Mouse (Mus musculus): Measurements from ENCODE around the gene Rtraf. TPM values are rescaled to one million over a fixed set of nuclear protein-coding genes. Genes with fewer than 3 reads are reported as not detected.
"Not testable (repeated sequence)": the region's sequence is repeated elsewhere in the genome, so short reads cannot be mapped to it uniquely, and the experiment has no call there.

Gene Rtraf
- 135 and 137 TPM in 2 replicates for polyA plus RNA-seq (2015; fragmentation: Nextera tagmentation; extraction: Ambion mirVana)

GRCm38 (mm10) chr14:19823321-19824142 is at the start of gene Rtraf:
TSS of gene Rtraf (minus strand) at chr14:19823824.
- WGBS: under 1% methylated on average over 80 of the region's 80 CpGs
- Histone ChIP-seq H3K36me3 (replicated peaks) (peaks cover 21% of the 10 kb centered on the region), H3K9ac (peak within 1 kb of the TSS; percentile 69), H3K9me3 (no peaks in the 10 kb centered on the region), H3K27ac (peak within 1 kb of the TSS; percentile 77), H3K4me1 (peaks cover 26% of the 10 kb centered on the region), H3K4me2 (peak within 1 kb of the TSS; percentile 77), H3K27me3 (replicated peaks) (no peaks in the 10 kb centered on the region), H3K4me3 (peak within 1 kb of the TSS; percentile 96)
- ATAC-seq (replicated peaks): peak; percentile 99

- Histone ChIP-seq H3K9ac (no peak overlapping the region), H3K27me3 (replicated peaks) (no peaks in the 10 kb centered on the region), H3K4me2 (no peak overlapping the region), H3K36me3 (replicated peaks) (no peaks in the 10 kb centered on the region), H3K4me1 (peaks cover 9% of the 10 kb centered on the region), H3K27ac (peak overlapping the region; percentile 38; the same call in 1 of the 2 replicates), H3K9me3 (no peaks in the 10 kb centered on the region), H3K4me3 (no peak overlapping the region)
- 81% methylated on average over 5 of the region's 5 CpGs for WGBS
- ATAC-seq (replicated peaks): no peak
Measured at GRCm38 (mm10) chr14:19867286-19867935, 43.8 kb upstream of the Rtraf start.

GRCm38 (mm10) chr14:19865121-19865520 is 41.5 kb upstream of the Rtraf start:
- ATAC-seq (replicated peaks); H3K27ac ChIP-seq; H3K9ac ChIP-seq; H3K9me3 ChIP-seq; H3K4me3 ChIP-seq; H3K4me2 ChIP-seq; H3K36me3 ChIP-seq (replicated peaks); H3K27me3 ChIP-seq (replicated peaks); H3K4me1 ChIP-seq: not testable (repeated sequence)
- whole genome bisulfite sequencing: 91% methylated on average over 9 of the region's 9 CpGs

- ATAC-seq (replicated peaks): no peak
- H3K9me3 ChIP-seq: no peaks in the 10 kb centered on the region
- no peak overlapping the region for H3K4me3 ChIP-seq
- H3K4me2 ChIP-seq: no peak overlapping the region
- H3K27me3 ChIP-seq (replicated peaks): no peaks in the 10 kb centered on the region
- 87% methylated on average over 8 of the region's 8 CpGs for WGBS
- no peak overlapping the region for H3K27ac ChIP-seq
- H3K4me1 ChIP-seq: no peaks in the 10 kb centered on the region
- no peaks in the 10 kb centered on the region for H3K36me3 ChIP-seq (replicated peaks)
- no peak overlapping the region for H3K9ac ChIP-seq
Measured at GRCm38 (mm10) chr14:19861311-19862080, 37.9 kb upstream of the Rtraf start.

- 92% methylated on average over 4 of the region's 4 CpGs for WGBS
Measured at GRCm38 (mm10) chr14:19860281-19860680, 36.7 kb upstream of the Rtraf start.

GRCm38 (mm10) chr14:19858808-19859776 is 35.5 kb upstream of the Rtraf start:
- Histone ChIP-seq H3K27ac (no peak overlapping the region), H3K9me3 (no peaks in the 10 kb centered on the region), H3K4me2 (no peak overlapping the region), H3K4me1 (no peaks in the 10 kb centered on the region), H3K4me3 (no peak overlapping the region), H3K9ac (no peak overlapping the region), H3K27me3 (replicated peaks) (no peaks in the 10 kb centered on the region), H3K36me3 (replicated peaks) (no peaks in the 10 kb centered on the region)
- 0 out of 2 replicates have a peak, but pooled peaks have one; percentile 14 for ATAC-seq (replicated peaks)
- WGBS: 46% methylated on average over 8 of the region's 8 CpGs

More at GRCm38 (mm10) chr14:19860281-19860680, 36.7 kb upstream of the Rtraf start:
- H3K4me1 ChIP-seq: no peaks in the 10 kb centered on the region
- no peak overlapping the region for H3K4me2 ChIP-seq
- no peak for ATAC-seq (replicated peaks)
- no peaks in the 10 kb centered on the region for H3K27me3 ChIP-seq (replicated peaks)
- no peak overlapping the region for H3K4me3 ChIP-seq
- no peak overlapping the region for H3K9ac ChIP-seq
- no peak overlapping the region for H3K27ac ChIP-seq
- H3K9me3 ChIP-seq: no peaks in the 10 kb centered on the region
- H3K36me3 ChIP-seq (replicated peaks): no peaks in the 10 kb centered on the region

GRCm38 (mm10) chr14:19858279-19858678 is 34.7 kb upstream of the Rtraf start:
- H3K4me2 ChIP-seq: no peak overlapping the region
- H3K4me3 ChIP-seq: no peak overlapping the region
- no peaks in the 10 kb centered on the region for H3K36me3 ChIP-seq (replicated peaks)
- H3K27me3 ChIP-seq (replicated peaks): no peaks in the 10 kb centered on the region
- no peak overlapping the region for H3K9ac ChIP-seq
- no peaks in the 10 kb centered on the region for H3K9me3 ChIP-seq
- 79% methylated on average over 2 of the region's 2 CpGs for WGBS
- H3K4me1 ChIP-seq: no peaks in the 10 kb centered on the region
- ATAC-seq (replicated peaks): no peak
- no peak overlapping the region for H3K27ac ChIP-seq

- ATAC-seq (replicated peaks): no peak
- H3K9ac ChIP-seq: no peak overlapping the region
- H3K4me1 ChIP-seq: no peaks in the 10 kb centered on the region
- H3K27ac ChIP-seq: no peak overlapping the region
- H3K9me3 ChIP-seq: no peaks in the 10 kb centered on the region
- H3K4me3 ChIP-seq: no peak overlapping the region
- no peaks in the 10 kb centered on the region for H3K27me3 ChIP-seq (replicated peaks)
- H3K4me2 ChIP-seq: no peak overlapping the region
- no peaks in the 10 kb centered on the region for H3K36me3 ChIP-seq (replicated peaks)
- 45% methylated on average over 3 of the region's 3 CpGs for WGBS
Measured at GRCm38 (mm10) chr14:19853471-19853870, 29.8 kb upstream of the Rtraf start.

GRCm38 (mm10) chr14:19839600-19840332 is 16.1 kb upstream of the Rtraf start:
- 21% methylated on average over 15 of the region's 15 CpGs for WGBS
- Histone ChIP-seq H3K36me3 (replicated peaks) (no peaks in the 10 kb centered on the region), H3K27ac (no peak overlapping the region), H3K4me2 (peak overlapping the region; percentile 56), H3K9ac (peak overlapping the region; percentile 44), H3K4me3 (peak overlapping the region; percentile 25; the same call in 1 of the 2 replicates), H3K27me3 (replicated peaks) (no peaks in the 10 kb centered on the region), H3K4me1 (peaks cover 3% of the 10 kb centered on the region; the same call in 1 of the 2 replicates), H3K9me3 (no peaks in the 10 kb centered on the region)
- ATAC-seq (replicated peaks): peak; percentile 83

- Histone ChIP-seq H3K9me3 (no peaks in the 10 kb centered on the region), H3K36me3 (replicated peaks) (no peaks in the 10 kb centered on the region), H3K4me3 (no peak overlapping the region), H3K9ac (no peak overlapping the region), H3K4me1 (peaks cover 3% of the 10 kb centered on the region; the same call in 1 of the 2 replicates), H3K27me3 (replicated peaks) (no peaks in the 10 kb centered on the region), H3K4me2 (no peak overlapping the region), H3K27ac (no peak overlapping the region)
- 84% methylated on average over 3 of the region's 3 CpGs for WGBS
- no peak for ATAC-seq (replicated peaks)
Measured at GRCm38 (mm10) chr14:19836289-19836688, 12.7 kb upstream of the Rtraf start.

- 0 out of 2 replicates have a peak, but pooled peaks have one; percentile 19 for ATAC-seq (replicated peaks)
- H3K9ac ChIP-seq: no peak overlapping the region
- H3K4me2 ChIP-seq: no peak overlapping the region
- peak overlapping the region; percentile 78 for H3K27ac ChIP-seq
- peaks cover 26% of the 10 kb centered on the region for H3K4me1 ChIP-seq
- no peaks in the 10 kb centered on the region for H3K27me3 ChIP-seq (replicated peaks)
- H3K36me3 ChIP-seq (replicated peaks): peaks cover 11% of the 10 kb centered on the region
- 13% methylated on average over 11 of the region's 11 CpGs for WGBS
- no peak overlapping the region for H3K4me3 ChIP-seq
- no peaks in the 10 kb centered on the region for H3K9me3 ChIP-seq
Measured at GRCm38 (mm10) chr14:19825481-19825880, 1.9 kb upstream of the Rtraf start.

Measured in midbrain, embryonic 15.5 days (tissue).